Mouse (Mus musculus): Measurements from ENCODE around the gene Adcy9.
"Not testable (repeated sequence)": the region's sequence is repeated elsewhere in the genome, so short reads cannot be mapped to it uniquely, and the experiment has no call there.

The Adcy9 gene

GRCm38 (mm10) chr16:4382406-4382805, 37.9 kb downstream of the Adcy9 start:
- no peak for DNase-seq (ENCODE audit: low spot score in 2 of 2)

- no peak for DNase-seq (ENCODE audit: low spot score in 2 of 2)
These were observed 38.8 kb downstream of the Adcy9 start for GRCm38 (mm10) chr16:4381487-4381886.

- DNase-seq (ENCODE audit: low spot score in 2 of 2) = no peak
These were observed 41.5 kb downstream of the Adcy9 start for GRCm38 (mm10) chr16:4378788-4379187.

- DNase-seq (ENCODE audit: low spot score in 2 of 2) = no peak
These were observed 42.7 kb downstream of the Adcy9 start for GRCm38 (mm10) chr16:4377556-4377955.

- no peak for DNase-seq (ENCODE audit: low spot score in 2 of 2)
These were observed 45.4 kb downstream of the Adcy9 start for GRCm38 (mm10) chr16:4374780-4375380.

- no peak for DNase-seq (ENCODE audit: low spot score in 2 of 2)
These were observed 46.0 kb downstream of the Adcy9 start for GRCm38 (mm10) chr16:4374270-4374669.

GRCm38 (mm10) chr16:4371039-4371438, 49.3 kb downstream of the Adcy9 start:
- DNase-seq (ENCODE audit: low spot score in 2 of 2) = no peak

GRCm38 (mm10) chr16:4370141-4370541, 50.2 kb downstream of the Adcy9 start:
- DNase-seq (ENCODE audit: low spot score in 2 of 2) = no peak

GRCm38 (mm10) chr16:4367930-4368329, 52.4 kb downstream of the Adcy9 start:
- DNase-seq (ENCODE audit: low spot score in 2 of 2) = no peak

- DNase-seq (ENCODE audit: low spot score in 2 of 2) = no peak
These were observed 53.0 kb downstream of the Adcy9 start for GRCm38 (mm10) chr16:4367291-4367690.

- DNase-seq (ENCODE audit: low spot score in 2 of 2) = no peak
These were observed 53.6 kb downstream of the Adcy9 start for GRCm38 (mm10) chr16:4366671-4367070.

- DNase-seq (ENCODE audit: low spot score in 2 of 2) = no peak
These were observed 56.8 kb downstream of the Adcy9 start for GRCm38 (mm10) chr16:4363341-4364116.

- DNase-seq (ENCODE audit: low spot score in 2 of 2) = no peak
These were observed 64.8 kb downstream of the Adcy9 start for GRCm38 (mm10) chr16:4355260-4356043.

- DNase-seq (ENCODE audit: low spot score in 2 of 2) = no peak
These were observed 77.7 kb downstream of the Adcy9 start for GRCm38 (mm10) chr16:4342579-4342978.

GRCm38 (mm10) chr16:4341316-4342062, 78.8 kb downstream of the Adcy9 start:
- no peak for DNase-seq (ENCODE audit: low spot score in 2 of 2)

- DNase-seq (ENCODE audit: low spot score in 2 of 2) = not testable (repeated sequence)
These were observed 81.1 kb downstream of the Adcy9 start for GRCm38 (mm10) chr16:4339216-4339615.

- DNase-seq (ENCODE audit: low spot score in 2 of 2) = no peak
These were observed 83.0 kb downstream of the Adcy9 start for GRCm38 (mm10) chr16:4337269-4337668.

- no peak for DNase-seq (ENCODE audit: low spot score in 2 of 2)
These were observed 86.5 kb downstream of the Adcy9 start for GRCm38 (mm10) chr16:4333788-4334187.

- DNase-seq (ENCODE audit: low spot score in 2 of 2) = no peak
These were observed 86.9 kb downstream of the Adcy9 start for GRCm38 (mm10) chr16:4333371-4333770.

GRCm38 (mm10) chr16:4327081-4327480, 93.2 kb downstream of the Adcy9 start:
- no peak for DNase-seq (ENCODE audit: low spot score in 2 of 2)

- DNase-seq (ENCODE audit: low spot score in 2 of 2) = no peak
These were observed 94.5 kb downstream of the Adcy9 start for GRCm38 (mm10) chr16:4325801-4326200.

GRCm38 (mm10) chr16:4324967-4325366, 95.3 kb downstream of the Adcy9 start:
- no peak for DNase-seq (ENCODE audit: low spot score in 2 of 2)
